Mouse (Mus musculus): Measurements from ENCODE around the gene Ttc3. TPM values are rescaled to one million over a fixed set of nuclear protein-coding genes. Genes with fewer than 3 reads are reported as not detected.

Gene Ttc3
- total RNA-seq, 2 experiments from 2014 or later, result 46.6 to 55.2 TPM

- no peak for DNase-seq
- intact Hi-C loops (cut with DNase I), result no loop called here
Observed at GRCm38 (mm10) chr16:94356776-94357494, 13.5 kb upstream of the Ttc3 start.

- DNase-seq, result no peak
- intact Hi-C loops (cut with DNase I), result no loop called here
Observed at GRCm38 (mm10) chr16:94358091-94358490, 12.3 kb upstream of the Ttc3 start.

GRCm38 (mm10) chr16:94360578-94361350 lies 9.7 kb upstream of the Ttc3 start:
- intact Hi-C loops (cut with DNase I), result no loop called here
- no peak for DNase-seq

GRCm38 (mm10) chr16:94362174-94362873 lies 8.1 kb upstream of the Ttc3 start:
- DNase-seq, result no peak
- intact Hi-C loops (cut with DNase I), result no loop called here

GRCm38 (mm10) chr16:94363814-94364213 lies 6.6 kb upstream of the Ttc3 start:
- DNase-seq, result no peak
- intact Hi-C loops (cut with DNase I), result no loop called here

GRCm38 (mm10) chr16:94365435-94365834 lies 5.0 kb upstream of the Ttc3 start:
- intact Hi-C loops (cut with DNase I), result loop anchor here (5.0 kb wide), 1 partner anchor 48 kb away; no protein-coding TSS in a partner anchor

GRCm38 (mm10) chr16:94369596-94370172 lies 734 bp upstream of the Ttc3 start:
- DNase-seq, result no peak
- intact Hi-C loops (cut with DNase I), result loop anchor here (5.0 kb wide), 1 partner anchor 52 kb away; no protein-coding TSS in a partner anchor

More at GRCm38 (mm10) chr16:94365435-94365834, 5.0 kb upstream of the Ttc3 start:
- no peak for DNase-seq

GRCm38 (mm10) chr16:94370915-94371300 lies 490 bp downstream of the Ttc3 start:
- intact Hi-C loops (cut with DNase I), result no loop called here
- peak; percentile 35 to 73 for DNase-seq

- DNase-seq, result peak; percentile 25 to 42
- intact Hi-C loops (cut with DNase I), result no loop called here
Observed at GRCm38 (mm10) chr16:94371301-94371931, 998 bp downstream of the Ttc3 start, which contains the start of gene Pigp. Pigp (minus strand) TSS chr16:94371842.

GRCm38 (mm10) chr16:94379386-94379785 lies 9.0 kb downstream of the Ttc3 start:
- no peak for DNase-seq
- intact Hi-C loops (cut with DNase I), result no loop called here

GRCm38 (mm10) chr16:94383277-94383676 lies 12.9 kb downstream of the Ttc3 start:
- DNase-seq, result no peak
- intact Hi-C loops (cut with DNase I), result no loop called here

- intact Hi-C loops (cut with DNase I), result no loop called here
- no peak for DNase-seq
Observed at GRCm38 (mm10) chr16:94387690-94388089, 17.3 kb downstream of the Ttc3 start.

GRCm38 (mm10) chr16:94392299-94392698 lies 21.9 kb downstream of the Ttc3 start:
- intact Hi-C loops (cut with DNase I), result no loop called here
- no peak for DNase-seq

- intact Hi-C loops (cut with DNase I), result no loop called here
- DNase-seq, result no peak
Observed at GRCm38 (mm10) chr16:94395051-94395450, 24.6 kb downstream of the Ttc3 start.

- intact Hi-C loops (cut with DNase I), result no loop called here
- DNase-seq, result no peak
Observed at GRCm38 (mm10) chr16:94396641-94397040, 26.2 kb downstream of the Ttc3 start.

GRCm38 (mm10) chr16:94399141-94399540 lies 28.7 kb downstream of the Ttc3 start:
- no peak for DNase-seq
- intact Hi-C loops (cut with DNase I), result no loop called here

- intact Hi-C loops (cut with DNase I), result no loop called here
- no peak for DNase-seq
Observed at GRCm38 (mm10) chr16:94401636-94402035, 31.2 kb downstream of the Ttc3 start.

GRCm38 (mm10) chr16:94402185-94402584 lies 31.8 kb downstream of the Ttc3 start:
- no peak for DNase-seq
- intact Hi-C loops (cut with DNase I), result no loop called here

- intact Hi-C loops (cut with DNase I), result no loop called here
- no peak for DNase-seq
Observed at GRCm38 (mm10) chr16:94411287-94411686, 40.9 kb downstream of the Ttc3 start.

GRCm38 (mm10) chr16:94412198-94412597 lies 41.8 kb downstream of the Ttc3 start:
- intact Hi-C loops (cut with DNase I), result no loop called here
- DNase-seq, result no peak

Data from gastrocnemius, postnatal 36 days (tissue).